Mouse (Mus musculus) erythroblast, adult 5-6 weeks (primary cell): ENCODE measurements around the gene C330007P06Rik. TPM values are rescaled to one million over a fixed set of nuclear protein-coding genes. Genes with fewer than 3 reads are reported as not detected.

Source experiments
- ATAC-seq: replicated peaks from 2 replicates; pipeline ENCODE4 v1.8.0; 2016; ENCODE audit warnings: moderate number of reproducible peaks, mild to moderate bottlenecking, moderate TSS enrichment, inconsistent platforms; ENCODE audit not compliant: poor library complexity, low FRiP score, severe bottlenecking
- total RNA-seq, 2 experiments: library from RNA; stranded (forward) in 1 of 2; stranded (reverse) in 1 of 2; fragments of 150-400 nt in 1 of 2; fragments of 200-764, 138-1000 nt in 1 of 2; gene quantifications; 2 replicates each; pipeline versions ENCODE4 v1.2.3 to v1.2.4; 2015 to 2017; ENCODE audit warnings: low replicate concordance in 2 of 2

C330007P06Rik gene
- total RNA-seq, 2 experiments from 2014 or later, result 9.2 to 23.5 TPM

DNA sequence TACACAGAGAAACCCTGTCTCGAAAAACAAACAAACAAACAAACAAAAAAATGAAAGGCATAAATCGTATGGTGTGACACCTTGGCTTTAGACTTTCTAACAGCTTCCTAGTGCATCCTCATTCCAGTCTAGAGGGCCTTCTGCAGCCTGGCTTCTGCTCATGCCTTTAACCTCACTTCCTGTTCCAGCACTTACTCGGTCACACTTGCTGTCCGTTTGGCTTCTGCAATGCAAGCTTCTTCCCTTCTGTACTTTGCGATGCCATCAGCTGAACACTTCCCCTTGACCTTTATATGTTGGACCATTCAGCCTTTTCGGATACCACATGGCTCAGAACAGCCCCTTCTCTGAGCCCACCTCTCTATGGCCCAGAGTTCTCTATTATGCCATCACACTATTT is 32.2 kb downstream of the C330007P06Rik start:
- ATAC-seq, result no peak

DNA sequence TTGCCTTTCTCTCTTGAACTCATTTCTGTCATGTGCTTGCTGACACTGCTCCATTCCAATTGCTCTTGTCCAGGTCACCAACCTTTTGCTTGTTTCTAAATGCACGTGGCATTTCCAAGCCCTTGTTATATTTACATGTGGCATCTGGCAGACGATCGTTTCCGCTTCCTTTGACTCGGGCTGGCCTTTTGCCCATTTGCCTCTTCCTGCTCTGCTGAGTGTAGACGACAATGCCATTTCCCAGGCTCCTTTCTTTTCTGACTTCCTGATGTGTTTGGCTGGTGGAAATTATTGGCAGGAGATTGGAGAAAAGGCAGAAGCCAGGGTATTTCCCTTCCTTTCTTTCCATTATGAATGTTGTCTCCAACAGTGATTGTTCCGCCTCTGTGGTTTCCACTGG is 34.5 kb downstream of the C330007P06Rik start:
- no peak for ATAC-seq

DNA sequence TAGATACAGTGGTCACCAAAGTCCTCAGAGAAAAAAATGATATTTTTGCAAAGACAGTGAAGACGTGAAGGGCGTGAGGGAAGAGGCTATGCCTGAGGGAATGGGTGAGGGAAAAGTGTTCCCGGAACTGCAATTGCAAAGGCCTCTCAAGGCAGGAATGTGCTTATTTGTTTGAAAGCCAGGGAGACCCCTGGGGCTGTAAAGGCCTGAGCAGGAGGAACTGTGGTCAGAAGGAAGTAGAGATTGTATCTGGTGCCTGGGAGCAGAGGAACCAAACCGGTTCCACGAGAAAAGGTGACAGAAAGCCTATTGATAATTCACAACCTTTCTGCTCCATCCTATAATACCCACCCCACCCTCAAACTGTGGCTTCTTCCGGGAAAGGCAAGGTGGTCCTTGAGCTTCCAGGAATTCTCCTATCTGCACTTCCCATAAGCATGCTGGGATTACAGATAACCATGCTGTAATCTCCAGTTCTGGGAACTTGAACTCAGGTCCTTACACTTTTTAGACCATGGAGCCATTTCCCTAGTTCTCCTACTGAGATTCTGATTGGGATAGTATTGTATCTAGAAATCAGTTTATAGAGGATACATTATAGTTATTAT is 36.7 kb downstream of the C330007P06Rik start:
- ATAC-seq, result no peak

- 0 out of 2 replicates have a peak, but pooled peaks have one; percentile 49 for ATAC-seq
Observed at GRCm38 (mm10) chrX:36833397-36834084, 40.4 kb downstream of the C330007P06Rik start.

GRCm38 (mm10) chrX:36831632-36832031 is 42.3 kb downstream of the C330007P06Rik start:
- no peak for ATAC-seq

GRCm38 (mm10) chrX:36830271-36830670 is 43.6 kb downstream of the C330007P06Rik start:
- ATAC-seq, result no peak

DNA sequence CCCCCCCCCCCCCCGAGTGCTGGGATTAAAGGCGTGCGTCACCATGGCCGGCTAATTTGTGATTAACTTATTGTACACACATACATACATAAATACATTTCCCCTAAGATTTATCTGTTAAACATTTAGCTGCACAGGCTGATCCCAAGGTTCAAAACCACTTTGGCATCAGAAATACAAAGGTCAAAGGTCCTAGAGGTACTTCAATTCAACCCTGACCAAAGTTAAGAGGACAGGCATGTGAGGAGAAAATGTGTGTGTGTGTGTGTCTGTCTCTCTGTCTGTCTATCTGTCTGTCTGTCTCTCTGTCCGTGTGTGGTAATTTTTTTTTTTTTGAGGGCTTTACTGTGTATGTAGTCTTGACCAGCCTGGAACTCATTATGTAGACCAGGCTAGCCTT is 47.0 kb downstream of the C330007P06Rik start:
- ATAC-seq, result no peak

DNA sequence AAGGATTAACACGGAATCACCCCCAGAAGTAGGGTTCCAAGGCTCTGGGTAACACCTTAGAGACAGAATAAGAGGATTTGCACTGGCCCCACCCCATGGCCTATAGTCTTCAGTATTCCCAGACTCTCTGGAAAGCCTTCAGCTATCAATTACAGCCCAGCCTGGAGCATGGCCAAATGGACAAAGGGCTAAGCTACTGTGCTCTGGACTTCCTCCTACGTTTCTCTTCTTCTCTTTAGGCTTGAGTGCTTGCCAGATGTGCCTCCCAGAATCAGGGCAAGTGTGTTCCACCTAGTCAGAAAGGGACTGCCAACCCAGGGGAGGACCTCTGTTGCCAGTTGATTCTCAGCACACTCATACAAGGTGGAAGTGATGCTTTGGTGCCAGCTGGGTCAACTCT is 48.9 kb downstream of the C330007P06Rik start:
- ATAC-seq, result no peak

DNA sequence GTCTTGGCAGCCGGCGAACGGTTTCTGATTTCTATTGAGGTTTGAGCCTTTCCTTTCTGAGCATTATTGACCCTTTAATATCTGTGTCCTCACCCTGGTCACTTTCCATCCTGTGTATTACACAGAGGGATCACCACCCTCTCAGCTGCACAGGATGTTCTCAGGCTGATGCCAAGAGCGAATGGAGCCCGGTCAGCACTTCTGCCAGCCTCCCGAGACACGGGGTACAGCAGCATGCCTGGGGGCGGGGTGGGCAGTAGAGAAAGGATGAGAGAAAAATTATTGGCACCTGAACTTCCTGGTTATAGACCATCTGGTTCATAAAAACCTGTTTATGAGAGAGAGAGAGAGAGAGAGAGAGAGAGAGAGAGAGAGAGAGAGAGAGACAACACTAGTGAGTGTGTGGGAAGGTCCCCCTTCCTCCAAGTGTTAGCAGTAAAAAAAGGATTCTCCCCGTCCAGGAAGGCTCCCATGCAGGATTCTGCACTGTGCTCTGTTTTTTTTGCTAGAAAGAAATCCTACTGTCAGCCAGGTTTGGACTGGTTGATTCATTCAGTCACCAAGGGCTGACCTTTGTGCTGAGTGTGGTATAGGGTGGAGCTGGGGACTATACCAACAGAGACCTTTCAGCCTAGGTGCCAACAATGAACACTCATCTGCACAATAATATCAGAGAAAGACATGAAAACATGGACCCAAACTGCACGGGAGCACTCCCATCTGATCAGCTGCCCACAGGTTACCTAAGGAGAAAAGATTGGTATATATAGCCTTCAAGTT is 49.8 kb downstream of the C330007P06Rik start:
- no peak for ATAC-seq

DNA sequence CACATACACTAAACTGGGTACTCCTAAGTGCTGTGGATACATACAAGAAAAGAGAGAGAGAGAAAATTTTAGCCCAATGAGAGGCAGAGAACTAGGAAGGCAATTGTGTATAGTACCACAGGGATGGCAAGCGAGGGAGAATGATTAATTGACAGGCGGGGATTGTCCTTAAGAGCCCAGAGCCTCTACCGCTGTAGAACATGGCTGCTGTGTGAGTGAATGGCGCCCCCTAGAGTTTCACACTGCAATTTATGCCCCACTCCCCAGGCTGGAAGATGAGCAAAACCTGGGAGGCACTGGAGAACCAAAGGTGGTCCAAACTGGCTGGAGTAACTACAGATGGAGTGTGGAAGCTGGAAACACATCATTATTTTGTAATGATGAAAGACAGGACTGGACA is 53.7 kb downstream of the C330007P06Rik start:
- peak; percentile 79 for ATAC-seq

DNA sequence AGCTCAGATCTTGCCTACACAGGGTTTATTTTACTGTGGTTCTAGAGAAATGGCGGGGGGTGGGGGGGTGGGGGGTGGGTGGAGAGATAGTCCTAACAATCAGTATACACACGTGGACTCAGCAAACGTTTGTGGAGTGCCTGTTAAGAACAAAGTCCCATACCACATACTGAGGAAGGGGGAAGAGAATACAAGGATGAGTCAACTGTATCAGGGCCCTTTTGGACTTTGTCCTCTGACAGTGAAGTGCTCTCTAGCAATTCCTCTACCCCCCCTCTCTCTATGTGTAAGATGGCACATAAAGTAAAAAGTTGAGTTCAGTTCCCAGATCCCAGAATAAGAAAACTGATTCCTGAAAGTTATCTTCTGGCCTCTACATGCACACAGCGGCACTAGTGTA is 54.3 kb downstream of the C330007P06Rik start:
- ATAC-seq, result no peak

GRCm38 (mm10) chrX:36816953-36817441 is 56.9 kb downstream of the C330007P06Rik start:
- no peak for ATAC-seq

DNA sequence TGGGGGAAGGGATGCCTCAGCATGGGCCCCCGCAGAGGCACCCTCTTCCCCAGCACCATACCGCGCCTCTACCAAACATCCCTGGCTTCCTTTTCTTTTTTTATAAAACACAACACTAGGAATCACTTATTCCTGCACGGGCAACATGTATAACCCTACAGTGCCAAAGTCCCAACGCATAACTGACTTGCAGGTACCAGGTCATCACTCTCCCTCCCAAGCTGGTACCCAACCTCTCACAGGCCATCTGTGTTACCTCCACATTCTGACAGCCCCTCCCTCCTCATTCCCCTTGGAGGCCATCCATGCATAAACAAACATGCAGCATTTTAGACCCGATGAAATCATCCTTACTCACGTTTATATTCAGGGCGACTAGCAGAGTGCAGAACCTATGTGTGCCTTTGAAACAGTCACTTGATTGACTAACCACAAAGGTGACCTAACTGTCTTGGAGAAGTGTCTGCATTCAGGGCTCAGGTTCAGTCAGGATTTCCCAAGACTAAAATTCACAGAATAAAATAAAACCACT is 57.5 kb downstream of the C330007P06Rik start:
- no peak for ATAC-seq

DNA sequence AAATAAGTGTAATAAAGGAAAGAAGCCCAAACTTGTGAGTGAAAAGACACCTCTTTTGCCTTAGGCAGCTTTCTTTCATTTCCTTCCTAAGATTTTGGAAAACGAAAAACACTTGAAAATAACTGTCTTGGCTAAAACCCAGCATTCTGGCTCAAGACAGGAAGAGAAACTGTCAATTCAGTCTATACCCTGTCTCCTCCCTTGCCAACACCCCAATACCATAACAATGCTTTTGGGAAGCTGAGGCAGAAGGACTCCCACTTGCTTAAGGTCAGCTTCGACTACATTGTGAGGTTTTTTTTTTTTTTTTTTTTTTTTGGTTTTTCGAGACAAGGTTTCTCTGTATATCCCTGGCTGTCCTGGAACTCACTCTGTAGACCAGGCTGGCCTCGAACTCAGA is 58.5 kb downstream of the C330007P06Rik start:
- ATAC-seq, result no peak

DNA sequence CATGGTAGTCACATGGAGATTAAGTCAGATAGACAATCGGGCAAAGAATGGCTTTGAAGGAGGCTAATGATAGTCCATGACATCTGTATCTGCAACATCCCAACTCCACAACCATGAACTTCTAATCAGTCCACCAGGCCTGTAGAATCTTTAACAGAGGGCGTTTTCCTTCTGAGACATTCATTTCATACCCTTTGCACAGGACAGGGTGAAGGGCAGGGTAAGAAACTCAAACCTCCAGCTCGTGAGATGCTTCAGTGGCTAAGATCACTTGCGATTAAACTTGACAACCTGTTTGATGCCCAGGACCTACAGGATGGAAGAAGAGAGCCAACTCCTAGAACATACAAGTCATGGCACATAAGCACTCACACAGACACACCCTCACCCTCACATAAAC is 58.9 kb downstream of the C330007P06Rik start:
- ATAC-seq, result no peak

DNA sequence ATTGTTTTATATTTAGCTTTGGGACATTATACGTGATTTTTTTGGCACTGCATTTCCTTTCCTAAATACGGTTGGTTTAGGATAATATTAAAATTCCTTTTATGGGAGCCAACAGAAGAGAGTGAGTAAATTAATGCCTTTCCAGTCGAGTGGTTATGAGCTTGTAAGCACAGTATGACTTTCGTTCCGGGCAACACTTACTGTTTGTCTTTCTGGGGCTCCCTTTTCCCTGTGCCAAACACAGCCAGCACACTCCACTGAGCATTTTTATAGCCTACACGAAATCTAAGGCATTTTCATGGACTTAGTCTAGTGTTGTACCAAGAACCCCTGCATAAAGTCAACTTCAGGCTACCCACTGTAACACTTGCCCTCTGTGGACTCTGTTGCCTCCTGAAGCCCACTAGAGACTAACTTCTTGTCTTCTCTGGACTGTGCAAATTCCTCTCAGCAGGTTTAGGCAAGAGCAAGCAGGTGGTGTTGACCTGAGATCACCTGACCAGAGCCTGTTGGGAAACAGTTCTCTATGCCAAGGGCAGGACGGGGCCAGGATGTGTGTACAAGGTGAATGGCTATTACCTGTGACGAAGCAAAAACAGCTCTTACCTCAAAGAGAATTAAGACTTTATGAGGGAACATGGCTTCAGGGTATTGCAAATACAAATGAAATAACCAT is 59.6 kb downstream of the C330007P06Rik start:
- ATAC-seq, result no peak

- no peak for ATAC-seq
Observed at GRCm38 (mm10) chrX:36811377-36811776, 62.5 kb downstream of the C330007P06Rik start.

DNA sequence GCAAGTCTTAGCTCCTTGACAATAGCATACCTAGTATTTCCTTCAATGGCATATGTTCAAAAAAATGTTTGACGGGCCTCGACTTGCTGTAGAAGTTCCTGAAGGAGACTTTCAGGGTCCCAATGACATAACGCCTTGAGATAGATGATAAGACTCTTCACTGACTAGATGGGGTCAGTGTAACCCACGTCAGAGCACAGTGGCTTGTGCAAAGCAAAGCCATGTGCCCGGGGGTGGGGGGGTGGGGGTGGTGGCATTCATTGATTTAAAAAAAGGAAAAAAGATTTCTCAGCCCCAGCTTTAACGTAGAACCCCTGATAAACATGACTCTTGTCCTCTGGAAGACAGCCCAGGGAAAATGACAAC is 65.6 kb downstream of the C330007P06Rik start:
- no peak for ATAC-seq

DNA sequence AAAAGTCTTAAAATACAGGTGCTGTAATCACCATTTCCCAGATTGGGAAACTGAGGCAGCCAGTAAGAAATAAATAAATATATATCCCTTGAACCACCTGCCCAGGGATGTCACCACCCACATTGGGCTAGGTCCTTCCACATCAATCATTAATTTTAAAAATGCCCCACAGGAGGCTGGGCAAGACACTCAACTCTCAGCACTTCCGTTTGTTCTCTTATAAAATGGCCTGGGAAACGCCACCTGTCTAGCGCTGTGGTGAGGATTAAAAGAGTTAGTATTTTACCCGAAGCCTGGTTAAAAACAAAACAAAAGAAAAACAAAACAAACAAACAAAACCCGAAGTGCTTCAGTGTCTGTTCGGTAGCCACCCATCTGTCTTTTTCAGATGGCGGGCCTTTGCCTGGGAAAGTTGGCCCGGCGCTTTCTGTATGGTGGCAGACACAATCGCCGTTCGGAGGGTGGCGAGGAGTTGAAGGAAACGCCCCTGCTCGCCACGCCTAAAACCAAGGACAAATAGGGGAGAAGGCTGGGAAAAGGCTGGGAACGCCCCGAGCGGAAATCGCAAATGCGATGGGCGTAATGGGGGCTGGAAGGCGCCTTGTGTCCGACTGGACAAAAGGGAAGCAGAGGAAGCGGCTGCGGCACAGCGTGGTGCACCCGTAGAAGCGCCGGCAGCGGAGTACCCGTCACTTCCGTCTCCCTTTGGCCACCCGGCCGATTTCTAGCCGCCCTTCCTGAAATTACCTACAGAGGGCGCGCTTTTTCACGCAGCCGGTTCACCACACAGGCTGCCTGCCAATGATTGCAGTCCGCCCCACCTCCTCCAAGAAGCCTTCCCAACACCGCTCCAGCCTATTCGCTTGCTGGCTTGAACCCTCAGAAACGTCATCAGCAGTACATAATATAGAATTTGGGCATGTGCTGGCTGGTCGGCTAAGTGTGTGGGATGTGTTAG is 66.3 kb downstream of the C330007P06Rik start:
- ATAC-seq, result peak; percentile 98
